Mouse (Mus musculus): ENCODE data around the gene Hunk. TPM values are rescaled to one million over a fixed set of nuclear protein-coding genes. Genes with fewer than 3 reads are reported as not detected.
A peak's percentile ranks its signal among the peaks of the same experiment; 100 is the strongest.

The Hunk gene
- polyA plus RNA-seq, 1 experiment from 2014 or later, result 7.8 TPM

DNA sequence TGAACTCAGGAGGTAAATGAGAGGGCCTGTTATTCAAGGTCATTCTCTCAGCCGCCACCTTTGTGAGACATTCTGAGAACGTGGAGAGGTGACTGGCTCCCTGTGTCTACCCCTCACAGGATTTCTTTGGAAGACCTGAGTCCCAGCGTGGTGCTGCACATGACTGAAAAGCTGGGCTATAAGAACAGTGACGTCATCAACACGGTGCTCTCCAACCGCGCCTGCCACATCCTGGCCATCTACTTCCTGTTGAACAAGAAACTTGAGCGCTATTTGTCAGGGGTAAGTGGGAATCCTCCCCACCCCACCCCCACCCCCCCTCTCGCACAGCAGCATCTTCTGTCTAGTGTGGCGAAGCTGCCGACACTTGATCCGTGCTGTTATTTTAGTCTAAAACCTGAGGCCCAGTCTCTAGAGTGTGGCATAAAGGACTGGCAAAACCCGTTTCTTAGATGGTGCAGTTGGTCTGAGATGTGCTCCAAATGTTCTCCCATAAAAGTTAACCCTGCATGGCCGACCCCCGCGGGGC lies 90.0 kb downstream of the Hunk start:
- peaks cover 58% of the 10 kb centered on the region for H3K36me3 ChIP-seq (replicated peaks; ENCODE audit: control insufficient read depth, insufficient read depth)
- 88% methylated on average over 16 of the region's 16 CpGs for WGBS

GRCm38 (mm10) chr16:90481612-90482011 lies 95.8 kb downstream of the Hunk start:
- 96% methylated on average over 5 of the region's 5 CpGs for WGBS
- Histone ChIP-seq H3K36me3 (replicated peaks; ENCODE audit: control insufficient read depth, insufficient read depth) (peaks cover 52% of the 10 kb centered on the region), H3K27ac (no peak overlapping the region), H3K9me3 (ENCODE audit: control insufficient read depth, low read length) (no peaks in the 10 kb centered on the region), H3K9ac (no peak overlapping the region), H3K4me3 (replicated peaks; ENCODE audit: low read length) (no peak overlapping the region), H3K27me3 (ENCODE audit: control insufficient read depth, insufficient read depth, low read length) (no peaks in the 10 kb centered on the region), H3K4me2 (replicated peaks) (no peak overlapping the region), H3K4me1 (replicated peaks; ENCODE audit: control insufficient read depth, insufficient read depth, low read length) (no peaks in the 10 kb centered on the region)
- DNase-seq (ENCODE audit: low spot score) (no peak), ATAC-seq (ENCODE audit: low FRiP score) (no peak)

More for the DNA sequence above, 90.0 kb downstream of the Hunk start:
- H3K27ac ChIP-seq, result no peak overlapping the region
- no peaks in the 10 kb centered on the region for H3K4me1 ChIP-seq (replicated peaks; ENCODE audit: control insufficient read depth, insufficient read depth, low read length)
- ATAC-seq (ENCODE audit: low FRiP score) (no peak), DNase-seq (ENCODE audit: low spot score) (no peak)
- no peak overlapping the region for H3K4me3 ChIP-seq (replicated peaks; ENCODE audit: low read length)
- no peak overlapping the region for H3K9ac ChIP-seq
- H3K27me3 ChIP-seq (ENCODE audit: control insufficient read depth, insufficient read depth, low read length), result no peaks in the 10 kb centered on the region
- no peak overlapping the region for H3K4me2 ChIP-seq (replicated peaks)
- no peaks in the 10 kb centered on the region for H3K9me3 ChIP-seq (ENCODE audit: control insufficient read depth, low read length)

- no peak for ATAC-seq (ENCODE audit: low FRiP score)
- no peak overlapping the region for H3K27ac ChIP-seq
- WGBS, result 74% methylated on average over 6 of the region's 6 CpGs
Measured at GRCm38 (mm10) chr16:90483341-90483740, 97.5 kb downstream of the Hunk start.

DNA sequence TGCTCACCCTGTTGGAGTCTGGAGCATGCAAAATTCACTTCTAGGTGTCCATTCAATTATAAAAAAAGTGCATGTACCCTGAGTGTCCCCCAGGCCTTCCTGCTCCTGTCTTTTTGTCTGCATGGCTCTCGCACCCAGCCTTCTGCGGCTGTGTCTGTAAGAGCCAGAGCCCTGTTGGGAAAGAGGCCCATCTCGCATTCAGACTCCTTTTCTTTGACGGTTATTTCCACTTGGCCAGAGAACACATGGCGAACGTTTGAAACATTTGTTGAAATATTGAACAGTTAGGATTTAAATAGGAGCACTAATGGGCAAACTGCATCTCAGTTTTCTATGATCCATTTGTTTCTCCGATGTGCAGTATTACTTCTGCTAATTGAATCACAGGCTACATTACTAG lies 99.3 kb downstream of the Hunk start:
- DNase-seq (ENCODE audit: low spot score), result no peak
- 72% methylated on average over 7 of the region's 7 CpGs for WGBS
- no peak overlapping the region for H3K9ac ChIP-seq

More at GRCm38 (mm10) chr16:90483341-90483740, 97.5 kb downstream of the Hunk start:
- no peaks in the 10 kb centered on the region for H3K4me1 ChIP-seq (replicated peaks; ENCODE audit: control insufficient read depth, insufficient read depth, low read length)
- peaks cover 44% of the 10 kb centered on the region for H3K36me3 ChIP-seq (replicated peaks; ENCODE audit: control insufficient read depth, insufficient read depth)
- H3K27me3 ChIP-seq (ENCODE audit: control insufficient read depth, insufficient read depth, low read length), result no peaks in the 10 kb centered on the region
- no peak overlapping the region for H3K4me3 ChIP-seq (replicated peaks; ENCODE audit: low read length)
- H3K9me3 ChIP-seq (ENCODE audit: control insufficient read depth, low read length), result no peaks in the 10 kb centered on the region
- no peak for DNase-seq (ENCODE audit: low spot score)
- H3K9ac ChIP-seq, result no peak overlapping the region
- no peak overlapping the region for H3K4me2 ChIP-seq (replicated peaks)

DNA sequence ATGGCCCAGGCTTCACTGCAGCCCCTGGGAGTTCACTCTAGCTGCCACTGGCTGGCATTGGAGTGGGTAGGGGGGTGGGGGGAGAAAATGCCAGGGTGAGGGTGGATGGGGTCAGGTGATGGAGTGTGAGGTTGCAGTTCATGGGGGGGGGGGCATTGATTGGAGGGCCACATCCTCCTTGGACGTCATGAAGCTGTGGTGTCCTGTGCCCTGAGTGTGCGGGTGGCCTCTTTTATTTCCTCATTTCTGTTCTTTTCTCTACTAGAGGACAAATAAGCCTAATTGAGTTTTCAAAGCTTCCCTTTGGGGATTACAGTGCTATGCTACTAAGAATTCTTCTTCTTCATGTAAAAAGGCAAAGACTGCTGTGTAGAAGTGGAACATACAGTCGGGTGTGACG lies 99.8 kb downstream of the Hunk start:
- H3K36me3 ChIP-seq (replicated peaks; ENCODE audit: control insufficient read depth, insufficient read depth), result peaks cover 37% of the 10 kb centered on the region
- no peaks in the 10 kb centered on the region for H3K27me3 ChIP-seq (ENCODE audit: control insufficient read depth, insufficient read depth, low read length)
- DNase-seq (ENCODE audit: low spot score) (no peak), ATAC-seq (ENCODE audit: low FRiP score) (no peak)
- no peaks in the 10 kb centered on the region for H3K9me3 ChIP-seq (ENCODE audit: control insufficient read depth, low read length)
- no peak overlapping the region for H3K27ac ChIP-seq
- H3K4me3 ChIP-seq (replicated peaks; ENCODE audit: low read length), result no peak overlapping the region
- no peaks in the 10 kb centered on the region for H3K4me1 ChIP-seq (replicated peaks; ENCODE audit: control insufficient read depth, insufficient read depth, low read length)
- no peak overlapping the region for H3K4me2 ChIP-seq (replicated peaks)
- no peak overlapping the region for H3K9ac ChIP-seq
- 84% methylated on average over 4 of the region's 4 CpGs for WGBS

More for the DNA sequence above, 99.3 kb downstream of the Hunk start:
- Histone ChIP-seq H3K27me3 (ENCODE audit: control insufficient read depth, insufficient read depth, low read length) (no peaks in the 10 kb centered on the region), H3K27ac (no peak overlapping the region), H3K4me2 (replicated peaks) (no peak overlapping the region), H3K36me3 (replicated peaks; ENCODE audit: control insufficient read depth, insufficient read depth) (peaks cover 41% of the 10 kb centered on the region), H3K4me1 (replicated peaks; ENCODE audit: control insufficient read depth, insufficient read depth, low read length) (no peaks in the 10 kb centered on the region), H3K9me3 (ENCODE audit: control insufficient read depth, low read length) (no peaks in the 10 kb centered on the region), H3K4me3 (replicated peaks; ENCODE audit: low read length) (no peak overlapping the region)
- no peak for ATAC-seq (ENCODE audit: low FRiP score)

DNA sequence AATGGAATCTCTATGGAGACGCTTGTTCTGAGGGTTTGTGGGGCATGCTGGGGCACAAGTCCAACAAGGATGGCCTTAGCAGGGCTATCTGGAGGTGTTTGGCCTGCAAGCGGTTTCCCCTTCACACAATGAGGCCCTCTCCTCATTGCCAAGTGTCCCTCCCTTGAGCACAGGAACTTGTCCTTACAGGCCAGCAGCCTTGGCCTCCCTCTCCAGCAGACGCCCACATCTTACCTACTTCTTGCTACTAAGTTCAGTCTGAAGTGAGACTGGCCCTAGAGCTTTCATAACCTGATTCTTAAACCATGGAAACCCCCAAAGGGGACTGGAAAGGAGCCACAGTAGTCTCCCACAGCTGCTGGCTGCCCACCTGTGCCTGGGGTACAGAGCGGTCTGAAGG lies 104.3 kb downstream of the Hunk start:
- no peak for ATAC-seq (ENCODE audit: low FRiP score)

DNA sequence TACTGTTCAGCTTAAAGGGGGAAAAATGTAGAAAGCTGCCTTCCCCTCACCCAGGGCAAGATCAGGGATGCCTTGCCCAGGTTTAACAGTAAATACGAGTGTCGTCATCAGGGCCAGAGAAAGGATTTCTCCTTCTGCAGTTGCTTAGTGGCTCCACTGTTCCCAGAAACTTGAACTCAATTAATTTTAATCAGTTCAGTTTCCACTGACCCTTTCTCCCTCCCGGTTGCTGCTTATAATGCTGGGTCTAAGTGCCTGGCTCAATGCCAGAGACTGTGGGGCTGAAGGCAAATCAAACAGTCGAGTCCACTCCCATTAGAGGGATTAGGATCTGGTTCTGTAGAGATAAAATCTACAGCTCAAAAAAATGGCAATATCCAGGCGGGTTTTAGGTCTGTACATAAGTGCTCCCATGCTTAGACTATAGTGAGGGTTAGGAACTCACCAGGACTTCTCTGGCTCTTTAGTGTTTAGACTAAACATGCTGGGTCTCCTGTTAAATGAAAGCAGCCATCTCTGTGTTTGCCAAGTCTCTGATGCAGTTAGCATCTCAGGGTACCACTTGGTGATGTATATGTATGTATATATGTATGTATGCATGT lies 106.2 kb downstream of the Hunk start:
- ATAC-seq (ENCODE audit: low FRiP score), result 0 out of 2 replicates have a peak, but pooled peaks have one; percentile 13
- DNase-seq (ENCODE audit: low spot score), result peak; percentile 59
- H3K9ac ChIP-seq, result peak overlapping the region; percentile 10; the same call in 1 of the 2 replicates
- peak overlapping the region; percentile 49; the same call in 1 of the 2 replicates for H3K27ac ChIP-seq
- WGBS, result 36% methylated on average over 5 of the region's 5 CpGs
- peaks cover 37% of the 10 kb centered on the region for H3K36me3 ChIP-seq (replicated peaks; ENCODE audit: control insufficient read depth, insufficient read depth)
- peaks cover 11% of the 10 kb centered on the region for H3K4me1 ChIP-seq (replicated peaks; ENCODE audit: control insufficient read depth, insufficient read depth, low read length)
- H3K4me2 ChIP-seq (replicated peaks), result no peak overlapping the region
- no peak overlapping the region for H3K4me3 ChIP-seq (replicated peaks; ENCODE audit: low read length)
- no peaks in the 10 kb centered on the region for H3K27me3 ChIP-seq (ENCODE audit: control insufficient read depth, insufficient read depth, low read length)
- no peaks in the 10 kb centered on the region for H3K9me3 ChIP-seq (ENCODE audit: control insufficient read depth, low read length)

More for the DNA sequence above, 104.3 kb downstream of the Hunk start:
- Histone ChIP-seq H3K4me2 (replicated peaks) (no peak overlapping the region), H3K9me3 (ENCODE audit: control insufficient read depth, low read length) (no peaks in the 10 kb centered on the region), H3K36me3 (replicated peaks; ENCODE audit: control insufficient read depth, insufficient read depth) (peaks cover 27% of the 10 kb centered on the region), H3K4me1 (replicated peaks; ENCODE audit: control insufficient read depth, insufficient read depth, low read length) (peaks cover 11% of the 10 kb centered on the region), H3K27me3 (ENCODE audit: control insufficient read depth, insufficient read depth, low read length) (no peaks in the 10 kb centered on the region), H3K4me3 (replicated peaks; ENCODE audit: low read length) (no peak overlapping the region), H3K27ac (no peak overlapping the region), H3K9ac (no peak overlapping the region)
- WGBS, result 82% methylated on average over 4 of the region's 4 CpGs
- DNase-seq (ENCODE audit: low spot score), result no peak

- Histone ChIP-seq H3K9me3 (ENCODE audit: control insufficient read depth, low read length) (no peaks in the 10 kb centered on the region), H3K4me2 (replicated peaks) (no peak overlapping the region), H3K27ac (no peak overlapping the region), H3K27me3 (ENCODE audit: control insufficient read depth, insufficient read depth, low read length) (no peaks in the 10 kb centered on the region), H3K36me3 (replicated peaks; ENCODE audit: control insufficient read depth, insufficient read depth) (peaks cover 35% of the 10 kb centered on the region), H3K9ac (no peak overlapping the region), H3K4me3 (replicated peaks; ENCODE audit: low read length) (no peak overlapping the region), H3K4me1 (replicated peaks; ENCODE audit: control insufficient read depth, insufficient read depth, low read length) (no peaks in the 10 kb centered on the region)
- 32% methylated on average over 11 of the region's 11 CpGs for WGBS
- 0 out of 2 replicates have a peak, but pooled peaks have one; percentile 15 for ATAC-seq (ENCODE audit: low FRiP score)
- no peak for DNase-seq (ENCODE audit: low spot score)
Measured at GRCm38 (mm10) chr16:90496930-90497329, 111.1 kb downstream of the Hunk start.

DNA sequence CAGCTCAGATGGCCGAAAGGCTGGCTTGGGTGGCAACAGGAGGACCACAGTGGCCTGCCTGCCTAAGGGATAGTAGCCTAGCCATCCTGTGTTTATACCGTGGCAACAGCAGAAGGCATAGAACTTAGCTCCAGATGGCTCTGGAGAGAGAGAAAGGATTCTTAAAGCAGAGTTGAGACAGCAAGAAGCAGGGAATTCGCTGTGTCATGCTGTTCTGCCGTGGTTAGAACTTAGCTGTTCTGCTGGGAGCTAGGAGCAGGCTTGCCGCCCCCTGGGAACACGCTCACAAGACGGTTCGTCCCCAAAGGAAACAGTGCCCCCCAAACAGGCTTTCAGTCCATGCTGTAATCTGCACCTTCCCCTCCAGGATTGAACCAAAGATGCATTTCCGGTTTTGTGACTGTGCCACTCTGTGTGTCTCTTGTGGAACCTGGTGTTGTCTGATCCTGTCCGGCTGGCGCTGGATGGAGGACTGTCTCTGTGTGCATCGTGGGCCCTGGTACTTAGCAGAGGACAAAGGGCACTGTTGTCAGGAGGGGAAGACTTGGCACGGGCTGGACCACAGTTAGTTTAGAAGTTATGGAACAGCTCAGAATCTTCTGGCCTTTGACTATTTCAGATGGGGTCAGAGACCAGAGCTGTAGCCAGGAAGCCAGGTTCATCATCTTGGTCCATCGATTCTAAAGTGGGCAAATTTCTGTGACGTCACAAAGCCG lies 112.1 kb downstream of the Hunk start:
- no peak overlapping the region for H3K4me3 ChIP-seq (replicated peaks; ENCODE audit: low read length)
- no peak overlapping the region for H3K27ac ChIP-seq
- 85% methylated on average over 16 of the region's 16 CpGs for WGBS
- no peaks in the 10 kb centered on the region for H3K9me3 ChIP-seq (ENCODE audit: control insufficient read depth, low read length)
- H3K9ac ChIP-seq, result no peak overlapping the region
- no peak overlapping the region for H3K4me2 ChIP-seq (replicated peaks)
- no peaks in the 10 kb centered on the region for H3K4me1 ChIP-seq (replicated peaks; ENCODE audit: control insufficient read depth, insufficient read depth, low read length)
- DNase-seq (ENCODE audit: low spot score) (no peak), ATAC-seq (ENCODE audit: low FRiP score) (no peak)
- no peaks in the 10 kb centered on the region for H3K27me3 ChIP-seq (ENCODE audit: control insufficient read depth, insufficient read depth, low read length)
- peaks cover 35% of the 10 kb centered on the region for H3K36me3 ChIP-seq (replicated peaks; ENCODE audit: control insufficient read depth, insufficient read depth)

All from hindbrain, embryonic 14.5 days (tissue).